Mouse (Mus musculus): Measurements from ENCODE around the gene Slc26a3.

DNA sequence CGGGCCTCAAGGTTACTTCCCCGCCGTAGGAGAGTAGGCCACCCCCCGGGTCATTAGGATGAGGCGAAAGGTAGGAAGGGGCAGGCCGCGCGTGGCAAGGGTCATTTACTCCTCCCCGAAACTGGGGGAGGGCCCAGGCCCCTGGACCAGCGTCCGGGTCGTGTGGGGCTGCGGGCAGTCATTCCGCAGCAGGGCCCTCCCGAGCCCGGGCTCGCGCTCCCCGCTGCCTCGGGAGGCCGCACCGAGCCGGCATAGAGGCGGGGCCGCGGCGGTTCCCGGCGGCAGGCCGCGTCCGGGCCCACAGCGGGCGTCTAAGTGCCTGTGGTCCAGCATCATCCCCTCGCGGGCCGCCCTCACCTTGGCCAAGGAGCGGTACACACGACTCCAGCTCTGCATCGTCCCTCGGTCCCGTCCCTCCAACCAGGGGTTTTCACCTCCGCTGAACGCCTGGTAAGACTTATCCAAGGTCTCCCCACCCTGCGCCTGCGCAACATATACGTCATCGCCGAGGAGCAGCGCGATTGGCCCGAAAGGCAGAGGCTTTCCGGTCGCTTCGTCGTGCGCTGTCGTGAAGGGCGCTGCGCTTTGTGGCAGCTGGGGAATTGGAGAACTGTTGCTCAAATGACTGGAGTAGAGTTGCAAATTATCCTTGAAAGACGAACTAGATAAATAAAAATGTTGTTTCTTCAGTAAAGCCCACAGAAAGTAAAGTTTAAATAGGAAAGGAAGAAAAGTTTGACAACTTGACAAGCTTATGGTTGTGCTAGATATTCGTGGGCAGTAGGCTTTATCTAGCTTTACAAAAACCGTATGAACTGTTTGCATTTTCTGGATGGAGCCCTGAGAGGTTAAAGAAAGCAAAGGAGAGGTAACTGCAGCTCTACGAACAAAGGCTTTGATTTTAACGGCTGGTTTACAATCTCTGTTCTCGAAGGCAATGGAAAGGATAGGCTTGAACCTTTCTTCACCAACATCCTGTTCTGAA is 39.4 kb upstream of the Slc26a3 start, which contains the start of gene Dld:
- TF ChIP-seq CTCF (IDR thresholded peaks at IDR 0.05) (0 out of 2 replicates have a peak, but pooled peaks have one; percentile 8), POLR2A (IDR thresholded peaks at IDR 0.05; ENCODE audit: insufficient read depth, low read depth, low read length) (peak; percentile 96)
